Mouse (Mus musculus): ENCODE data around the gene Zfp825.
"Not testable (repeated sequence)": the region's sequence is repeated elsewhere in the genome, so short reads cannot be mapped to it uniquely, and the experiment has no call there.

- TF ChIP-seq CTCF, EP300 (IDR thresholded peaks at IDR 0.05; ENCODE audit: low read depth): not testable (repeated sequence)
Observed at GRCm38 (mm10) chr13:74499696-74500095, 5.9 kb upstream of the Zfp825 start.

Data from liver, embryonic 14.5 days (tissue).